Mouse (Mus musculus) ZHBTc4 (cell line): Measurements from ENCODE around the gene Gabrr3.

Experiments
- DNase-seq: peaks from one replicate; pipeline ENCODE4 v3.0.0-alpha.2; 2011; ENCODE audit warnings: low read depth, low spot score

Gabrr3 gene

DNA sequence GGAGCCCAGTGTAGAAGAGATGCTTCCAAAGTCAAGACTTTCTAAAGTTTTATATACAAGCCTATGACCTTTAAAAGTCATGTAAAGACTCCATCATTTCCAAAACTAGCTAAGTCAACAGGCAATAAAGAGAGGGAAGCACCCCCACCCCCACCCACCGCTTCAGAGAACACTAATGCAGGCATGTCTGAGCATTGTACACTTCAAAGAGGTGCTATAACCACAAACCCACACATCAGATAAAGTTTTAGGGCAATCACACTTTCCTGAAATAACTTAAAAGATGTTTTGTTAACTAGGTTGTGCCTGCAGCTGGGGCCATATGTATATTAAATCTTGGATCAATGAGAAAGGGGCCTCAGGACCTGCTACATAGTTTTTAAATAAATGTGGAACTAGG, 62.7 kb downstream of the Gabrr3 start:
- no peak for DNase-seq

DNA sequence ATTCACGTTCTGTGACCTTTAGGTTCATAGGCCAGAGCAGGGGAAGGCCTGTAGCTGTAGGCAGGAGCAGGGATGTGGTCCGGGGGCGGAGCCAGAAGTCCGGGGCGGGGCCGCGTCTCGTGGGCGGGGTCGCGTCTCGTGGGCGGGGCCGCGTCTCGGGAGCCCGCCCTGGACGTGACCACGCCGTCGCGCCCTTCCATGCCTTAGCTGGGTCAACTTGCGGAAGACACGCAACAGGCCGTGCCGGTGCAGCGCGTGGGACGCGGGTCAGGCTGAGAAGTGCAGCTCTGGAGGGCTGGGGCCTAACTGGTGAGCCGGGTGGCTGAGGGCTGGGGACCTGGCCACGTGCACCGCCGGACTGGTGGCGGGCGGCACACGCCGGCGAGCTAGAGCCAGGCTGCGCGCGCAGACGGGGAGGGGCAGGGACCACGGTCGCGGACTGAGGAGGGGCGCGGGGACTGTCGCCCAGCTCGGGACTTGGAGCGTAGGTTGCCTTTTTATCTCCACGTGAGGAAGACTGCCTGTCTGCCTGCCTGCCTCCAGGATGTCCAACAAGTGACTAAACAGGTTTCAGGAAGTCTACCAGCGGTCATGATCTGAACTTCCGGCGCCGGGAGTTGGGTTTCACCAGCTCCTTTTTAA, 64.6 kb downstream of the Gabrr3 start, which contains the start of gene Riox2:
TSS of gene Riox2 (plus strand) at position 139 of the 642 bp plus-strand sequence.
- DNase-seq: peak; percentile 92

DNA sequence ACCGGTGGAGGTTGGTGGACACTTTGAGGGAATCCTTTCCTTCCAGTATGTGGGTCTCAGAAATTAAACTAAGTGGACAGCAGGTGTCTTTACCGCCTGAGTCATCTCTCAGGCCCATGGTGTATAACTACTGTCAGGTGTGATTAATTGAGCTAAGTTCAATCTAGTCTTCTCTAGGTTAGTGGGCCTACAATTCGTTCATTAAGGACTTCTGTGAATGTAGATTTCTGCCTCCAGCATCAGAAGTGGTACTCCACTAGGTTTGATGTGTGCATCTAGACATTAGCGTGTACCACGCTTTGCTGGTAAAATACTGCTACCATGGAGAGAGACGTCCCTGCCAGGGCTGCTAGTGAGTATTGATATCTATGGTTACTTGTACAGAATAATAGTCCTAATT, 65.4 kb downstream of the Gabrr3 start:
- peak; percentile 10 for DNase-seq

- DNase-seq: peak; percentile 81
Observed at GRCm38 (mm10) chr16:59474788-59475187, 67.7 kb downstream of the Gabrr3 start.

DNA sequence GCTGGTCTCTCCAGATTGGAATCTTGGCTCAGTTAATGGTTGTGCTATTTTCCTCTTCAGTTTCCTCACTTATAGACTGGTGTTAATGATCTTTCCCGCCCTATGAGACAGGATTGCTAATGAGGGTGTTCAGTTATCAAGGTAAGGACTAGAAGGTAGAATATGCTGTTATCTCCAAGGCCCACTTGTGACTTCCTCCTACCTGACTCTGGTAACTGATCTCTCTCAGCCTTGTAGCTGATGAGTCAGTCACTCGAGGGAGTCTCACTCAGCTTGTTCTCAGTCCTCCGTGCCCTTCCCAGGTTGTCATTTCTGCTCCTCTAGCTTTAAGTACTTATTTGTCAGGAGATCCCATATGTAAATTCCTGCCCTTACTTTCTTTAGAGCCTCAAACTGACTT, 70.8 kb downstream of the Gabrr3 start:
- no peak for DNase-seq

DNA sequence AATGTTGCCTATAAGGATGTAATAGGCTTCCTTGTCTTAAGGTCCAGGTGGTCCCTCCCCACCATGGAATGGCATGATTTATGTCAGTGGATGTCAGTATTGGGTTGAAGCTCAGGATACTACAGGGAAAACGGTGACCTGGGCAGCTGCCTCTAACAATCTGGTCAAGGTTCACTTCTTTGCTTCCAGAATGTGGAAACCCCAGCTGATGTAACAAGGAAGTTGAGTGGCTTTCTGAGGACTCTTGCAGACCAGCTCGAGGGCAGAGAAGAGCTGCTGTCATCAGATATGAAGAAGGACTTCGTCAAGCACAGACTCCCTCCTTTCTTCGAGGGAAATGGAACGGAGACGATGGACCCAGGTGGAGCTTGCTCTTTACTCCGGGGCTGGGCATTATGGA, 80.1 kb downstream of the Gabrr3 start:
- DNase-seq: no peak

- DNase-seq: no peak
Observed at GRCm38 (mm10) chr16:59487975-59488548, 80.9 kb downstream of the Gabrr3 start.

GRCm38 (mm10) chr16:59493199-59493598, 86.1 kb downstream of the Gabrr3 start:
- peak; percentile 63 for DNase-seq

DNA sequence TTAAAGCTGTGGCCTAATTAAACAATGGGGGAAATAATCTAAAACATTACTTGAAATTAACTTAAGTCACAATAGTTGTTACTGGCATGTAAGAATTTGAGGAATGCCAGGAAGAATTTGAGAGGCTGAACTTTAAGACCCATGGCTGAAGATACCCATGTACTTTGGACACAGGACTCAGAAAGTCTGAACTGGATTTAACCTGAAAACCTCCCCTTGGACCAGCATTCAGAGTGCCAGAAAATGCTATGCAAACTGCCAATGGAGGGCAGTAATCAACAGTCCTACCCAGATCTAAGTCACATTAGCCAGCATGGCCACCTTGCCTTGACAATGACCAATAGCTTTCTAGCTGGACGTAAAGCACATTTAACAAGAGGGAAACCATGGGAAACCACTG, 90.8 kb downstream of the Gabrr3 start:
- peak; percentile 41 for DNase-seq

DNA sequence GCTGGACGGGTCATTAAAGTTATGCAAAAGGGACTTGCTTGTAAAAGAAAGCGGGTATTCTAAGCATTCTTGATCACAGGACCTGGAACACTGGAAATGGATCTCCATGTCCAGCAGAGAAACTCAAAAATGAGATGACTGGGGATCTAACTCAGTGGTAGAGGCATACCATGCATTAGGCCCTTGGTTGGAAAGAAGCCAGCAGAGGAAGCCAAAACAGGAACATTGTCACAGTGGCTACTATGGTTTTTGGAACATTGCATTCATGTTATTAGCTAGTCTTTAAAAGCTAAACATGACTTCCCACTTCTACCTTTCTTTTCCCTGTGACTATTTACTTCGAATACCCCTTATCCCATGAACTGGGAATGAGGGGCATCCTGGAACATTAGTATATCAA, 92.0 kb downstream of the Gabrr3 start:
- DNase-seq: no peak

DNA sequence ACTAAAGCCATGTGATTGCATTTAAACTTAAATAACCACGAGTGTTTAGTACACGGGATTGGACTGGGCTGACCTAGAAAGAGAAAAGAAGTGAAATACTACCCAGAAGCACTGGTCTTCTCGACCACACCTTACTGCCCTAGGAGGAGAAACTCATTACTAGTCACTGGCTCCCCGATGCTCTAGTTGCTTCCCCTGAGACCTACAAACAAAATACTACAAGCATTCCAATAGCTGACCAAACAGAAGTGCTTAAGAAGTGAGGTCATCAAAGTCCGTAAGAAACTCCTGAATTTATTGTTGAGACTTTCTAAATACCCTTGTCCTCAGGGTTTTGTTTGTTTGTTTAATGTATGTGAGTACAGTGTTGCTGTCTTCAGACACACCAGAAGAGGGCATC, 102.7 kb downstream of the Gabrr3 start:
- DNase-seq: no peak
